Mouse (Mus musculus) G1E (cell line): ENCODE results near the gene Slc22a12.

Source experiments
- CTCF ChIP-seq: IDR thresholded peaks from 2 replicates; pipeline ENCODE4 v1.5.1; 2012; ENCODE audit warnings: low read depth, low read length, inconsistent platforms, mixed read lengths
- POLR2AphosphoS5 ChIP-seq: IDR thresholded peaks from 2 replicates; pipeline ENCODE4 v1.6.1; 2012; ENCODE audit warnings: low read depth, low read length, inconsistent platforms; ENCODE audit not compliant: insufficient replicate concordance

GRCm38 (mm10) chr19:6549566-6549965 is 6.7 kb upstream of the Slc22a12 start:
- TF ChIP-seq CTCF (no peak), POLR2AphosphoS5 (no peak)
